Mouse (Mus musculus) MEL (cell line): ENCODE measurements around the gene Gm20388. TPM values are rescaled to one million over a fixed set of nuclear protein-coding genes. Genes with fewer than 3 reads are reported as not detected.

Experiments used
- DNase-seq: peaks from one replicate; pipeline ENCODE4 v3.0.0; 2011; ENCODE audit warnings: low read depth, low spot score
- H3K27ac ChIP-seq: 2 replicates; pipeline ENCODE4 v1.5.1; 2012; ENCODE audit warnings: low read depth, mild to moderate bottlenecking, control low read depth, low read length, moderate library complexity; ENCODE audit not compliant: control insufficient read depth
- H3K27me3 ChIP-seq, 2 experiments: fragments of 150-350 bp in 1 of 2; sonication (generic) in 1 of 2; 2 replicates each; pipeline ENCODE4 v1.6.1; 2012; ENCODE audit warnings: low read length in 2 of 2, mild to moderate bottlenecking in 2 of 2, improper control_type of control experiment in 1 of 2, moderate library complexity in 1 of 2; ENCODE audit not compliant: insufficient read depth in 2 of 2, control insufficient read depth in 1 of 2
- H3K36me3 ChIP-seq, 2 experiments: 2 replicates each; pipeline ENCODE4 v1.6.1; 2012 to 2014; ENCODE audit warnings: low read length in 2 of 2, improper control_type of control experiment in 1 of 2, inconsistent platforms in 1 of 2, mild to moderate bottlenecking in 1 of 2; ENCODE audit not compliant: insufficient read depth in 2 of 2, control insufficient read depth in 1 of 2
- H3K4me1 ChIP-seq, 2 experiments: fragments of 150-350 bp in 1 of 2; sonication (generic) in 1 of 2; 2 replicates each; pipeline ENCODE4 v1.6.1; 2012; ENCODE audit warnings: low read length in 2 of 2, improper control_type of control experiment in 1 of 2, mild to moderate bottlenecking in 1 of 2; ENCODE audit not compliant: insufficient read depth in 2 of 2, control insufficient read depth in 1 of 2
- H3K4me3 ChIP-seq, 2 experiments: fragments of 150-350 bp in 1 of 2; sonication (generic) in 1 of 2; 2 replicates each; pipeline ENCODE4 v1.5.1; 2012; ENCODE audit warnings: low read depth in 2 of 2, low read length in 2 of 2, mild to moderate bottlenecking in 2 of 2, moderate library complexity in 2 of 2, control low read depth in 1 of 2, improper control_type of control experiment in 1 of 2; ENCODE audit not compliant: control insufficient read depth in 1 of 2, insufficient read depth in 1 of 2
- H3K79me2 ChIP-seq: 2 replicates; pipeline ENCODE4 v1.6.1; 2012; ENCODE audit warnings: mild to moderate bottlenecking, low read length, moderate library complexity; ENCODE audit not compliant: control insufficient read depth, poor library complexity, insufficient read depth
- H3K9ac ChIP-seq: 2 replicates; pipeline ENCODE4 v1.6.1; 2012; ENCODE audit warnings: low read depth, mild to moderate bottlenecking, control low read depth, low read length, moderate library complexity; ENCODE audit not compliant: control insufficient read depth, poor library complexity, severe bottlenecking
- H3K9me3 ChIP-seq: fragments of 150-350 bp; sonication (generic); replicated peaks from 2 replicates; pipeline ENCODE4 v1.6.1; 2012; ENCODE audit warnings: mild to moderate bottlenecking, low read length, improper control_type of control experiment, moderate library complexity; ENCODE audit not compliant: insufficient read depth
- BHLHE40 ChIP-seq: IDR thresholded peaks from 2 replicates; pipeline ENCODE4 v1.6.1; 2012; ENCODE audit warnings: low read depth, mild to moderate bottlenecking, inconsistent platforms, low read length, improper control_type of control experiment, borderline replicate concordance
- CHD1 ChIP-seq: IDR thresholded peaks from 2 replicates; pipeline ENCODE4 v1.6.1; 2012; ENCODE audit warnings: low read depth, mild to moderate bottlenecking, inconsistent platforms, low read length, improper control_type of control experiment
- E2F4 ChIP-seq: IDR thresholded peaks from 2 replicates; pipeline ENCODE4 v1.6.1; 2011; ENCODE audit warnings: low read depth, low read length, improper control_type of control experiment, borderline replicate concordance
- ELF1 ChIP-seq: IDR thresholded peaks from 2 replicates; pipeline ENCODE4 v1.6.1; 2014; ENCODE audit warnings: low read depth, mild to moderate bottlenecking, inconsistent platforms, low read length, improper control_type of control experiment, moderate library complexity
- ETS1 ChIP-seq: IDR thresholded peaks from 2 replicates; pipeline ENCODE4 v1.6.1; 2012; ENCODE audit warnings: low read depth, mild to moderate bottlenecking, inconsistent platforms, low read length, improper control_type of control experiment, moderate library complexity
- GABPA ChIP-seq: IDR thresholded peaks from 2 replicates; pipeline ENCODE4 v1.6.1; 2012; ENCODE audit warnings: low read depth, mild to moderate bottlenecking, inconsistent platforms, low read length, improper control_type of control experiment, moderate library complexity
- GATA1 ChIP-seq: IDR thresholded peaks from 2 replicates; pipeline ENCODE4 v1.6.1; 2011; ENCODE audit warnings: low read depth, low read length, improper control_type of control experiment
- HCFC1 ChIP-seq: IDR thresholded peaks from 2 replicates; pipeline ENCODE4 v1.6.1; 2012; ENCODE audit warnings: low read depth, mild to moderate bottlenecking, inconsistent platforms, low read length, improper control_type of control experiment, moderate library complexity
- JUND ChIP-seq: IDR thresholded peaks from 2 replicates; pipeline ENCODE4 v1.6.1; 2011; ENCODE audit warnings: low read depth, mild to moderate bottlenecking, improper control_type of control experiment, low read length
- KAT2A ChIP-seq: conservative IDR thresholded peaks from 2 replicates; pipeline ENCODE4 v1.6.1; 2012; ENCODE audit warnings: low read depth, low read length, improper control_type of control experiment, inconsistent platforms
- MAFK ChIP-seq: IDR thresholded peaks from 2 replicates; pipeline ENCODE4 v1.6.1; 2011; ENCODE audit warnings: low read depth, mild to moderate bottlenecking, low read length, improper control_type of control experiment, borderline replicate concordance
- MAX ChIP-seq: IDR thresholded peaks from 2 replicates; pipeline ENCODE4 v1.6.1; 2011; ENCODE audit warnings: low read length, improper control_type of control experiment
- MAZ ChIP-seq: IDR thresholded peaks from 2 replicates; pipeline ENCODE4 v1.6.1; 2012; ENCODE audit warnings: low read depth, mild to moderate bottlenecking, inconsistent platforms, low read length, improper control_type of control experiment
- MXI1 ChIP-seq: IDR thresholded peaks from 2 replicates; pipeline ENCODE4 v1.6.1; 2011; ENCODE audit warnings: mild to moderate bottlenecking, low read depth, low read length, improper control_type of control experiment
- MYB ChIP-seq: IDR thresholded peaks from 2 replicates; pipeline ENCODE4 v1.6.1; 2011; ENCODE audit warnings: mild to moderate bottlenecking, low read depth, low read length, improper control_type of control experiment
- MYC ChIP-seq: IDR thresholded peaks from 2 replicates; pipeline ENCODE4 v1.6.1; 2011; ENCODE audit warnings: low read depth, mild to moderate bottlenecking, low read length, improper control_type of control experiment, moderate library complexity
- NELFE ChIP-seq: IDR thresholded peaks from 2 replicates; pipeline ENCODE4 v1.6.1; 2011; ENCODE audit warnings: low read depth, low read length, improper control_type of control experiment
- POLR2A ChIP-seq, 2 experiments: IDR thresholded peaks; 2 replicates each; pipeline ENCODE4 v1.6.1; 2011 to 2012; ENCODE audit warnings: low read length in 2 of 2, mild to moderate bottlenecking in 2 of 2, control low read depth in 1 of 2, improper control_type of control experiment in 1 of 2, low read depth in 1 of 2, moderate library complexity in 1 of 2; ENCODE audit not compliant: control insufficient read depth in 1 of 2, insufficient read depth in 1 of 2, poor library complexity in 1 of 2
- POLR2AphosphoS2 ChIP-seq: IDR thresholded peaks from 2 replicates; pipeline ENCODE4 v1.6.1; 2011; ENCODE audit warnings: low read length, improper control_type of control experiment
- POLR2AphosphoS5 ChIP-seq: IDR thresholded peaks from 2 replicates; pipeline ENCODE4 v1.6.1; 2012; ENCODE audit warnings: low read depth, borderline replicate concordance, mild to moderate bottlenecking, inconsistent platforms, low read length, moderate library complexity, mixed read lengths
- RAD21 ChIP-seq: IDR thresholded peaks from 2 replicates; pipeline ENCODE4 v1.6.1; 2011; ENCODE audit warnings: mild to moderate bottlenecking, low read depth, low read length, improper control_type of control experiment
- SMC3 ChIP-seq: IDR thresholded peaks from 2 replicates; pipeline ENCODE4 v1.6.1; 2011; ENCODE audit warnings: low read depth, low read length, improper control_type of control experiment
- TCF12 ChIP-seq: IDR thresholded peaks from 2 replicates; pipeline ENCODE4 v1.6.1; 2014; ENCODE audit warnings: low read depth, mild to moderate bottlenecking, inconsistent platforms, low read length, improper control_type of control experiment, moderate library complexity
- ZKSCAN1 ChIP-seq: IDR thresholded peaks from 2 replicates; pipeline ENCODE4 v1.6.1; 2012; ENCODE audit warnings: low read depth, mild to moderate bottlenecking, inconsistent platforms, low read length, improper control_type of control experiment, moderate library complexity
- polyA plus RNA-seq, 2 experiments: library from polyadenylated mRNA; stranded (reverse) in 1 of 2; unstranded in 1 of 2; fragments of >175 nt in 1 of 2; fragments of >200 nt in 1 of 2; gene quantifications; 2 replicates each; pipeline versions ENCODE4 v1.2.1 to v1.2.4; 2012; ENCODE audit warnings: low replicate concordance in 2 of 2, low read depth in 1 of 2; ENCODE audit not compliant: insufficient read length in 2 of 2, insufficient read depth in 1 of 2, missing spikeins in 1 of 2
- total RNA-seq: library from RNA; depleted of rRNA; stranded (reverse); fragments of 300-350 nt; gene quantifications from 2 replicates; pipeline ENCODE4 v1.2.3, GENCODE M21; 2012

The Gm20388 gene
- total and polyA plus RNA-seq, 3 experiments = 11.1 to 17.8 TPM; not detected in 1

DNA sequence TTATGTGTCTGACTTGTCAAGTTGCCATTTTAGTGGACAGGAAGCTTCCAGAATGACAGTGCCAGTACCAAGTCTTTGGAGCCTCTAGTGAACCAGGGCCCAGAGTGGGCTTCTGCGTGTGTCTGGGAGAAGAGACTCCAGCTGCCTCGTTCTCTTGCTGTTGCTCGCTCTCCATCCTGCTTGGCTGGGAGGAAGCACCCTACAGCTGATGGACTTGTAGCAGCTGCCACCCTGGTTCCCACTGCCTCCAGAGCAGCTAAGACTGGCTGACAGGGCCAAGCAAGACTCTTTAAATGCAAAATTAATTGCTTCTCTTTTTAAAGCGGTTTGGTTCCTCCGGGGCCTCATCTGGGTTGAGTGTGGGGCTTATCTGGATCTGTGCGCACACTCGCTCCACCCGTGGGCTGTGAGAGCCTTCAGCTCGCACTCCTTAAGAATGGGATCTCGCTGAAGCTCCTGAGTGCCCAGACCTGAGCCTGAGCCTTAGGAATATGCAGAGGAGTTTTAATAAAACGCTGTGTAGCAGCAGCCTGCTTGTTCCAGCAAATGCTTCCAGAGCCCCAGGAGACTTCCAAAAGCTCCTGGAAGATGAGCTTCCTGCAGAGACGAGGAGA lies 4410.7 kb downstream of the Gm20388 start:
- Histone ChIP-seq H3K4me1 (no peaks in the 10 kb centered on the region), H3K9me3 (no peaks in the 10 kb centered on the region), H3K9ac (no peak overlapping the region), H3K4me3 (no peak overlapping the region), H3K36me3 (no peaks in the 10 kb centered on the region), H3K27me3 (no peaks in the 10 kb centered on the region), H3K27ac (no peak overlapping the region), H3K79me2 (no peaks in the 10 kb centered on the region)
- no peak for DNase-seq
- TF ChIP-seq E2F4 = no peak
- TF ChIP-seq BHLHE40 = no peak
- no peak for TF ChIP-seq SMC3
- TF ChIP-seq POLR2AphosphoS5 = no peak
- TF ChIP-seq GATA1 = no peak
- no peak for TF ChIP-seq KAT2A

DNA sequence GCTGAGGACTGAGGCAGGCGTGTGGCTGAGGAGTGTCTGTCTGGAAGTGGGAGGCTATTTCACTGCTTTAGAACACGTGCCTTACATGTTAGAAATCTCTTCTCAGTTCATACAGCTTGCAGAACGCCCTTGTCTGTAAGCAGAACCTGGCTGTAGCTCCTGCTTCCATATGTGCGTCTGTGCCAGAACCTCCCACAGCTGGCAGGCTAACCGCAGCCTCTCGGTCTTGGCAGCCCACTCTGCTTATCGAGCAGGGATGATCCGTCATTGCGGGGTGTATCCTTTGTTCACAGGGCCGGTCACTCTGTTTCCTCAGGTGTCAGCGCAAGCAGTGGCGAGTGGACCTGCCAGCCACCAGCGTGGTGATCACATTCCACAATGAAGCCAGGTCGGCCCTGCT lies 4412.7 kb downstream of the Gm20388 start:
- Histone ChIP-seq H3K27me3 (no peaks in the 10 kb centered on the region), H3K9me3 (no peaks in the 10 kb centered on the region), H3K27ac (no peak overlapping the region), H3K36me3 (no peaks in the 10 kb centered on the region), H3K79me2 (no peaks in the 10 kb centered on the region), H3K9ac (no peak overlapping the region), H3K4me3 (no peak overlapping the region), H3K4me1 (no peaks in the 10 kb centered on the region)
- TF ChIP-seq ZKSCAN1 (no peak), NELFE (no peak), JUND (no peak), KAT2A (no peak), SMC3 (no peak), GABPA (no peak), MAFK (no peak), CHD1 (no peak), MYC (no peak), ETS1 (no peak), RAD21 (no peak)
- DNase-seq = no peak

DNA sequence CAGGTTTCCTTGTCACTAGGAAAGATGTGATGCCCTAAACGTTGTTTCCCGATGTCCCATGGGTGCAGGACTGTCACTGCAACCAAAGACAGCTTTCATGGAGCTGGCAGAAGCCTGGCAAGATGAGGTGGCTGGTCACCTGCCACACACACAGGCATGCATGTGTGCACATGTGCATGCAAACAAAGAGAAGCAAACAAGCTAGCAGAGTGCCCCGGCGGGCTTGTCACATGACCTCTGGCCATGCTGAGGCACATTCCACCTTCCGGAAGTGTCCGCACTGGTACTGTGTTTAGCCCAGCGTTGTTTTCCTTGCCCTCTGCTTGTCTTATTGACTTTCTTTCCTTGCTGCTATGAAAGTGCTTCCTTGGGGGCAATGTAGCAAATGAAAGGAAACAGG lies 4417.6 kb downstream of the Gm20388 start:
- TF ChIP-seq KAT2A (no peak), HCFC1 (no peak), POLR2AphosphoS2 (no peak), MYB (no peak), MXI1 (no peak), GATA1 (no peak), MAZ (no peak), RAD21 (no peak), ELF1 (no peak), POLR2A (IDR thresholded peaks at IDR 0.05; ENCODE audit: control insufficient read depth in 1 of 2, insufficient read depth in 1 of 2, low read depth in 1 of 2, low read length in 2 of 2, poor library complexity in 1 of 2) (no peak), GABPA (no peak), SMC3 (no peak), BHLHE40 (no peak), TCF12 (no peak), MAX (no peak), NELFE (no peak), POLR2AphosphoS5 (no peak)
- Histone ChIP-seq H3K27ac (no peak overlapping the region), H3K79me2 (no peaks in the 10 kb centered on the region), H3K36me3 (no peaks in the 10 kb centered on the region), H3K9ac (no peak overlapping the region), H3K4me3 (no peak overlapping the region), H3K9me3 (no peaks in the 10 kb centered on the region), H3K4me1 (no peaks in the 10 kb centered on the region), H3K27me3 (no peaks in the 10 kb centered on the region)
- DNase-seq = no peak
